Mouse (Mus musculus) erythroblast, embryonic 14.5 days (primary cell): ENCODE measurements around the gene Dram1. TPM values are rescaled to one million over a fixed set of nuclear protein-coding genes. Genes with fewer than 3 reads are reported as not detected.

Experiments used
- H3K27me3 ChIP-seq: 2 replicates; pipeline ENCODE4 v1.6.1; 2012; ENCODE audit warnings: inconsistent platforms; ENCODE audit not compliant: control insufficient read depth
- H3K36me3 ChIP-seq: 2 replicates; pipeline ENCODE4 v1.6.1; 2012; ENCODE audit warnings: mild to moderate bottlenecking, inconsistent platforms; ENCODE audit not compliant: control insufficient read depth
- H3K4me1 ChIP-seq: 2 replicates; pipeline ENCODE4 v1.6.1; 2012; ENCODE audit warnings: inconsistent platforms; ENCODE audit not compliant: control insufficient read depth
- H3K4me3 ChIP-seq: replicated peaks from 2 replicates; pipeline ENCODE3; 2012; ENCODE audit warnings: moderate library complexity, mild to moderate bottlenecking, inconsistent platforms
- H3K9me3 ChIP-seq: 2 replicates; pipeline ENCODE4 v1.6.1; 2012; ENCODE audit warnings: low read length, inconsistent platforms, mixed read lengths; ENCODE audit not compliant: control insufficient read depth
- GATA1 ChIP-seq: IDR thresholded peaks from 2 replicates; pipeline ENCODE4 v1.6.1; 2012; ENCODE audit warnings: low read length, inconsistent platforms, mixed read lengths
- TAL1 ChIP-seq: IDR thresholded peaks from 3 replicates; pipeline ENCODE4 v1.6.1; 2012; ENCODE audit warnings: low read length, inconsistent platforms, mixed read lengths
- polyA plus RNA-seq: library from polyadenylated mRNA; stranded (reverse); fragments of >175 nt; gene quantifications from 2 replicates; pipeline ENCODE4 v1.2.3, GENCODE M21; 2012

Gene Dram1
- polyA plus RNA-seq, 1 experiment = not detected

GRCm38 (mm10) chr10:88409751-88410150 lies 30.9 kb upstream of the Dram1 start:
- Histone ChIP-seq H3K9me3 (no peaks in the 10 kb centered on the region), H3K4me3 (no peak overlapping the region), H3K4me1 (no peaks in the 10 kb centered on the region; the same call in 1 of the 2 replicates), H3K27me3 (no peaks in the 10 kb centered on the region), H3K36me3 (no peaks in the 10 kb centered on the region; the same call in 1 of the 2 replicates)
- TF ChIP-seq GATA1 = no peak
- no peak for TF ChIP-seq TAL1

GRCm38 (mm10) chr10:88407875-88408631 lies 29.2 kb upstream of the Dram1 start:
- Histone ChIP-seq H3K27me3 (no peaks in the 10 kb centered on the region), H3K4me1 (no peaks in the 10 kb centered on the region; the same call in 1 of the 2 replicates), H3K4me3 (no peak overlapping the region), H3K36me3 (no peaks in the 10 kb centered on the region; the same call in 1 of the 2 replicates), H3K9me3 (no peaks in the 10 kb centered on the region)
- no peak for TF ChIP-seq TAL1
- no peak for TF ChIP-seq GATA1

GRCm38 (mm10) chr10:88405812-88406211 lies 26.9 kb upstream of the Dram1 start:
- Histone ChIP-seq H3K9me3 (no peaks in the 10 kb centered on the region), H3K4me3 (no peak overlapping the region), H3K4me1 (no peaks in the 10 kb centered on the region; the same call in 1 of the 2 replicates), H3K36me3 (peaks cover 2% of the 10 kb centered on the region), H3K27me3 (no peaks in the 10 kb centered on the region)
- TF ChIP-seq GATA1 = no peak
- no peak for TF ChIP-seq TAL1

DNA sequence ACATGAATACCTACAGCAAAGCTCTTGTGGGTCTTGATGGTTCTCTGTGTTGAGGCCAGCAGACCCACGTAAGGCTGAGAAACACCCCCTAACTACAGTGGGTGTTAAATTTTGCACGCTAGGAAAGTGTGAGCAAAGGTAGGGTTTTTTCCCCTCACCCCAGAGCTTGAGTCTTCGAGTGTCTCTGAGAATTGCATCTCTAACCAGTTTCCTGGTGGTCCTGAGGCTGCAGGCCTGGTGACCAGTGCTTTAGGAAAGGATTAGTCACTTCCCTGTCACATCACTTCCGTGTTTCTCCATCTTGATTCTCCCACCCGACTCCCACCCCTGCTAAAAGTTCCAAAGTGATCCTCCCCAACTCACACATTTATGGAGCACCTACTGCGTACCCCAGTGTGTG lies 25.3 kb upstream of the Dram1 start:
- Histone ChIP-seq H3K36me3 (peaks cover 2% of the 10 kb centered on the region), H3K27me3 (no peaks in the 10 kb centered on the region), H3K4me1 (no peaks in the 10 kb centered on the region; the same call in 1 of the 2 replicates), H3K4me3 (no peak overlapping the region), H3K9me3 (no peaks in the 10 kb centered on the region)
- TF ChIP-seq TAL1 (no peak), GATA1 (no peak)

GRCm38 (mm10) chr10:88403021-88403420 lies 24.1 kb upstream of the Dram1 start:
- Histone ChIP-seq H3K4me3 (no peak overlapping the region), H3K27me3 (no peaks in the 10 kb centered on the region), H3K4me1 (peaks cover 6% of the 10 kb centered on the region), H3K36me3 (peaks cover 2% of the 10 kb centered on the region), H3K9me3 (no peaks in the 10 kb centered on the region)
- TF ChIP-seq GATA1 (no peak), TAL1 (no peak)

GRCm38 (mm10) chr10:88399271-88399670 lies 20.4 kb upstream of the Dram1 start:
- TF ChIP-seq TAL1 (no peak), GATA1 (no peak)
- Histone ChIP-seq H3K4me1 (peaks cover 6% of the 10 kb centered on the region), H3K9me3 (no peaks in the 10 kb centered on the region), H3K4me3 (no peak overlapping the region), H3K27me3 (no peaks in the 10 kb centered on the region), H3K36me3 (peaks cover 2% of the 10 kb centered on the region)

- TF ChIP-seq GATA1 (no peak), TAL1 (no peak)
- H3K36me3 ChIP-seq = peaks cover 2% of the 10 kb centered on the region
- H3K4me3 ChIP-seq = no peak overlapping the region
Observed at GRCm38 (mm10) chr10:88398668-88399243, 19.9 kb upstream of the Dram1 start.

DNA sequence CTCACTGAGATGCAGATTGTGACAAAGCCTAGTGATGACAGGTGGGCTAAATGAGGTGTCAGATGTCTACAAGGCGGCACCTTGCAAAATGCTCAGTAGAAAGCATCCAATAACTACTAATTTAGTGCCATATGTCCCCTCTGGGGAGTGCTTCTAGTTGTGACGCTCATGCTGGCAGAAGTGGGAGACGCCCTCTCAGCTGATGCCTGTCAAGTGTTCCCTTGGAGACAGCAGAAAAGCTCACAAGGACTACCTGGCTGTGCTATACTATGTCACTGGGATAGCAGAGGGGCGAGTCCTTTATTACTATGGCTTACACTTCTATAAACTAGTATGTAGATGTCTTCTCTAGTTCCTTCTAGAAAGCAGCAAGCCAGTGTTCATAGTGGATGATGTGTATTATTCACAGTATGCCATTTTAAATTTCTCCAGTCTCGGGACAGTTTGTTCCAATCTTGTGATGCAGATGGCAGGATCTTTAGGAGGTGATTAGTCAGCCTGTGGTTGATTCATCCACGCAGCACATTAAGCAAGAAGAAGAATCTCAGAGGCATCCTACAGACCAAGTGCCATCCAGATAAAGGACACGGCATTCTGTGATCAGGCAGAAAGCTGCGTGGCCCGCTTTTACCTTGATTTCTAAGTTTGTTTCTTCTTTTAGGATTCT lies 13.4 kb upstream of the Dram1 start:
- Histone ChIP-seq H3K4me1 (peaks cover 13% of the 10 kb centered on the region), H3K9me3 (no peaks in the 10 kb centered on the region), H3K4me3 (no peak overlapping the region), H3K36me3 (no peaks in the 10 kb centered on the region), H3K27me3 (no peaks in the 10 kb centered on the region)
- no peak for TF ChIP-seq TAL1
- TF ChIP-seq GATA1 = no peak

More at GRCm38 (mm10) chr10:88398668-88399243, 19.9 kb upstream of the Dram1 start:
- Histone ChIP-seq H3K4me1 (peaks cover 6% of the 10 kb centered on the region), H3K9me3 (no peaks in the 10 kb centered on the region), H3K27me3 (no peaks in the 10 kb centered on the region)

GRCm38 (mm10) chr10:88391495-88391894 lies 12.6 kb upstream of the Dram1 start:
- Histone ChIP-seq H3K4me3 (no peak overlapping the region), H3K27me3 (no peaks in the 10 kb centered on the region), H3K4me1 (peaks cover 13% of the 10 kb centered on the region), H3K36me3 (no peaks in the 10 kb centered on the region), H3K9me3 (no peaks in the 10 kb centered on the region)
- TF ChIP-seq GATA1 (no peak), TAL1 (no peak)
